Mouse (Mus musculus) olfactory bulb, adult 2 months (tissue): ENCODE data around the gene Lyg2. TPM values are rescaled to one million over a fixed set of nuclear protein-coding genes. Genes with fewer than 3 reads are reported as not detected.

ENCODE experiments used
- H3K27ac ChIP-seq: fragments of 200-500 bp; 2 replicates; pipeline ENCODE4 v1.5.1; 2012; ENCODE audit warnings: low read depth, low read length; ENCODE audit not compliant: insufficient read depth
- H3K4me1 ChIP-seq: fragments of 200-500 bp; 2 replicates; pipeline ENCODE4 v1.6.1; 2012; ENCODE audit warnings: low read length; ENCODE audit not compliant: control insufficient read depth, insufficient read depth
- H3K4me3 ChIP-seq: fragments of 200-500 bp; 2 replicates; pipeline ENCODE4 v1.5.1; 2012; ENCODE audit warnings: mild to moderate bottlenecking, low read depth, low read length, moderate library complexity; ENCODE audit not compliant: insufficient read depth
- CTCF ChIP-seq: fragments of 200-500 bp; IDR thresholded peaks from 2 replicates; pipeline ENCODE4 v1.5.1; 2012; ENCODE audit warnings: low read depth, mild to moderate bottlenecking, low read length, moderate library complexity; ENCODE audit not compliant: insufficient read depth
- POLR2A ChIP-seq: fragments of 200-500 bp; IDR thresholded peaks from 2 replicates; pipeline ENCODE4 v1.6.1; 2012; ENCODE audit warnings: mild to moderate bottlenecking, low read depth, low read length, moderate library complexity; ENCODE audit not compliant: insufficient read depth
- WGBS: fragments of 180-500 bp; shearing (Covaris S2); methylation state at CpG from one replicate; pipeline ENCODE4 v1.1.7; 2018; 5-methylcytosine and 5-hydroxymethylcytosine counted together
- polyA plus RNA-seq: library from polyadenylated mRNA; stranded (reverse); fragments of >200 nt; gene quantifications from 2 replicates; pipeline ENCODE4 v1.2.4, GENCODE M21; 2012; ENCODE audit warnings: low replicate concordance; ENCODE audit not compliant: missing spikeins, insufficient read depth, insufficient read length

Lyg2 gene
- polyA plus RNA-seq, 1 experiment = not detected

DNA sequence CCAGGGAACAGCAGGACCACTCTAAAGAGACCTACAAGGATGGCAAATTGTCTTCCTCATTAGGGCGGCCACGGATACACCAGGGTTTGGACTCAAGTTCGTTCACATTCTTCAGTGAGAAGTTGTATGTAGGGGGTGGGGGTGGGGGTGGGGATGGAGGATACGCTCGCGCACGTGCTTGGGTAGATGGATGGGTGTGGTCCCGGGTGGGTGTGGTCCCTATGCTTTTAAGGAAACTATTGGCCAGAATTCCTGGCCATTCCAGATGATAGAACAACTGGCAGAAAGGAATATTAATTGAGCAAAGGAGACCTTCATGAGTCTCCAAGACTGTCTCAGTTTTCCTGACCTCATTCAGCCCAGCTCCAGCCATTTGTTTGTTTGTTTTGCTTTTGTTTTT, 9.7 kb upstream of the Lyg2 start:
- TF ChIP-seq POLR2A (no peak), CTCF (no peak)
- Histone ChIP-seq H3K4me1 (no peaks in the 10 kb centered on the region), H3K4me3 (no peak overlapping the region), H3K27ac (no peak overlapping the region)
- WGBS = 75% methylated on average over 8 of the region's 8 CpGs

DNA sequence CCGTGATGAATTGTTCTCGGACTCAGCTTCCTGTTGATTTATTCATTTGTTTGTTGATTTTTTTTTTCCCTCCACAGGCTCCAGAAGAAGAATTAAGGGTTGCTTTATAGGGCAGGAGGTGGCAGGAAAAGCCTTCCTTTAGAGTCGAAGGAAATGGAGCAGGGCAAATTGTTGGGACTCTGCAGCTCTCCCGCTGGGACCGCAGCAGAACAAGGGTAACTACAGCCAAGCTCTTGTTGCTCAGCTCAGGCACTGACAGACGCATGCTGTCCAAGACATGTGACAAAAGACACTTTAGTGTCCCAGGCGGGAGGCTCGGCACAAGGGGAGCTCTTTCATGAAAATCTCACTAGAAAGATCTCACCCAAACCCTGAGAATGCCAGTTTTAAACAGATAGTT, 6.2 kb upstream of the Lyg2 start:
- 20% methylated on average over 8 of the region's 8 CpGs for WGBS
- Histone ChIP-seq H3K4me3 (no peak overlapping the region), H3K4me1 (peaks cover 4% of the 10 kb centered on the region), H3K27ac (no peak overlapping the region)
- TF ChIP-seq CTCF (no peak), POLR2A (no peak)

DNA sequence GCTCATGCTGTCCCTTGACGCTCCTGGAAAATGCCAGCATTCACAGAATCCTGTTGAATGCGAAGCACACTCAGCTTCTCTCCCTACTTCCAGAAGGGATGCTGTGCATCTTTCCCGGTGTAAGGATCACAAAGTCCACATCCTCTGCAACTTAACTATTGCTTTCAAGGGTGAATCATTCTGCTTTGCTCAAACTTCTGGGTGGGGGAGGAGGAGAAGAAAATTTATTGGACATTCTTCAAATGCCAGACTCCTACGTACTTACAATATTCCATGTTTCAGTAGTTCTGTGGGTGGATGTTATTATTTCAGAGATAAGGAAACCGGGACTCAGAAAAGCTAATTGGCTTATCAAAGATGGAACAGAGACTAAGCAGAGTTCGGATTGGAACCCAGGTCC, 1.8 kb upstream of the Lyg2 start:
- no peak for TF ChIP-seq CTCF
- TF ChIP-seq POLR2A = no peak
- no peak overlapping the region for H3K4me3 ChIP-seq
- 53% methylated on average over 6 of the region's 6 CpGs for WGBS
- H3K27ac ChIP-seq = 0 out of 2 replicates have a peak overlapping the region, but pooled peaks have one; percentile 21
- H3K4me1 ChIP-seq = peaks cover 6% of the 10 kb centered on the region

DNA sequence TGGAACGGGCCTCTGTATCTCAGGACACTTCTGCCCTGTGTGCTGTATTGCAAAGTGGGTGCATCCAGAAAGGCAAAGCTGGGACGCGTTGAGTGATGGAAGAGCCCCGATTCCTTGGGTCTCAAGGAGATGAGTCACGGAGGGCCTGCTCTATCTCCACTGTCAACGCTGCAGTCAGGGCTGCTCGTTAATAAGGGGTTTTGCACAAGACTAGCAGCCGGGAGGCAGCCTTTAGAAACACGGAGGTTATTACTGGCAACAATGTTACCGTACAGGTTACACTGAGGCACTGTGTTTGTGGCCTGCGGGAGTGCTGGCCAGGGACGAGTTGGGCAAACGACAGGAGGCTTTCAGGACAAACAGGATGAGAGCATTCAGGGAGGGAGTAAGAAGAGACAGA, 1.4 kb upstream of the Lyg2 start:
- 40% methylated on average over 13 of the region's 13 CpGs for WGBS
- Histone ChIP-seq H3K4me3 (no peak overlapping the region), H3K27ac (0 out of 2 replicates have a peak overlapping the region, but pooled peaks have one; percentile 21), H3K4me1 (peaks cover 6% of the 10 kb centered on the region)
- TF ChIP-seq POLR2A (no peak), CTCF (no peak)

GRCm38 (mm10) chr1:37912751-37913150, 3.5 kb downstream of the Lyg2 start:
- TF ChIP-seq POLR2A (no peak), CTCF (no peak)
- 82% methylated on average over 2 of the region's 2 CpGs for WGBS
- H3K4me3 ChIP-seq = no peak overlapping the region
- no peak overlapping the region for H3K27ac ChIP-seq
- H3K4me1 ChIP-seq = peaks cover 3% of the 10 kb centered on the region

DNA sequence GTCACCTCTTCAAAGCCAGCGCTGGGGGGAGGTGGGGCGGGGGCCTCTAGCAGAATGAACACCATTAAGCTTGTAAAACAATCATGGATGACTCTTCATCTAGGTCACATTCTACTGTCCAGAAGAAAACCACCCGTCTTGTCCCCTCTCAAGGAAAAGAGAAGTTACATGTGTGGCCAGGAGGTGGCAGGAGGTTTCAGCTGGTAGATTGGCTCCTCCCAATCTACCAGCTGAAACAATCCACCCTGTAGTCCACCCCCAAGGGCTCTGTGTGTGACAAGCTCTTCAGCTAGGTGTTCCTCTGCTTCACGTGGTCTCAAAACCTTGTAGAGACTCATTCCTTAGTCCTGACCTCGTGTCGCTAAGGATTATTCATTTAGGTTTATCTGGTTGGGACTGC, 13.1 kb downstream of the Lyg2 start:
- WGBS = 42% methylated on average over 6 of the region's 6 CpGs

DNA sequence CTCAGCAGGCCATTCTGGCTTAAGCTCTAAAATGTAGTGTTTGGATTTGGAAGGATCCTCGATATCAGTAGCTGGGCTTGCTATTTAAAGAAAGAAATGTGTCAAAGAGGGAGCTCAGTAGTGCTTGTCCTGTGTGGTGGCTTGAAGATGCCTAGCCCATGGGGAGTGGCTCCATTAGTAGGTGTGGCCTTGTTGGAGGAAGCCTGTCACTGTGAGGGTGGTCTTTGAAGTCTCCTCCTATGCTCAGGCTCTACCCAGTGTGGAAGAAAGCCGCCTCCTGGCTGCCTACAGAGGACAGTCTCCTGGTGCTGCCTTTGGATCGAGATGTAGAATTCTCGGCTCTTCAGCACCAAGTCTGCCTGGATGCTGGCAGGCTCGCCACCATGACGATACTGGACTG, 16.0 kb downstream of the Lyg2 start:
- Histone ChIP-seq H3K27ac (no peak overlapping the region), H3K4me3 (no peak overlapping the region), H3K4me1 (no peaks in the 10 kb centered on the region)
- 66% methylated on average over 6 of the region's 6 CpGs for WGBS
- no peak for TF ChIP-seq CTCF
- no peak for TF ChIP-seq POLR2A

More for the DNA sequence above, 13.1 kb downstream of the Lyg2 start:
- H3K4me1 ChIP-seq = no peaks in the 10 kb centered on the region
- TF ChIP-seq CTCF (0 out of 2 replicates have a peak, but pooled peaks have one; percentile 11), POLR2A (no peak)
- H3K27ac ChIP-seq = no peak overlapping the region
- no peak overlapping the region for H3K4me3 ChIP-seq

- no peak for TF ChIP-seq CTCF
- TF ChIP-seq POLR2A = no peak
- 87% methylated on average over 4 of the region's 4 CpGs for WGBS
- no peaks in the 10 kb centered on the region for H3K4me1 ChIP-seq
- H3K27ac ChIP-seq = no peak overlapping the region
- no peak overlapping the region for H3K4me3 ChIP-seq
These were observed 16.5 kb downstream of the Lyg2 start for GRCm38 (mm10) chr1:37899816-37900215.

GRCm38 (mm10) chr1:37894606-37895005, 21.7 kb downstream of the Lyg2 start:
- H3K27ac ChIP-seq = no peak overlapping the region
- TF ChIP-seq POLR2A (no peak), CTCF (no peak)
- no peak overlapping the region for H3K4me3 ChIP-seq
- no peaks in the 10 kb centered on the region for H3K4me1 ChIP-seq

- H3K27ac ChIP-seq = no peak overlapping the region
- no peak for TF ChIP-seq CTCF
- TF ChIP-seq POLR2A = no peak
- H3K4me1 ChIP-seq = no peaks in the 10 kb centered on the region
- 46% methylated on average over 3 of the region's 3 CpGs for WGBS
- H3K4me3 ChIP-seq = no peak overlapping the region
These were observed 24.9 kb downstream of the Lyg2 start for GRCm38 (mm10) chr1:37891400-37891799.
